Mouse (Mus musculus) midbrain, postnatal 0 days (tissue): ENCODE data around the gene Cidec. TPM values are rescaled to one million over a fixed set of nuclear protein-coding genes. Genes with fewer than 3 reads are reported as not detected.

Source experiments
- ATAC-seq: fragments of 200-750 bp; cut with Nextera tagmentation; 2 replicates; pipeline ENCODE4 v1.8.0; 2017; ENCODE audit warnings: moderate number of reproducible peaks, mild to moderate bottlenecking, moderate TSS enrichment, moderate library complexity; ENCODE audit not compliant: low FRiP score
- DNase-seq: peaks from one replicate; pipeline ENCODE4 v3.0.0-alpha.2; 2015; ENCODE audit warnings: low spot score
- H3K27ac ChIP-seq: fragments of 300-500 bp; sonication (generic); 2 replicates; pipeline ENCODE4 v1.5.1; 2014; ENCODE audit warnings: low read depth, mild to moderate bottlenecking, low read length, mixed read lengths
- H3K27me3 ChIP-seq: fragments of 300-500 bp; sonication (generic); 2 replicates; pipeline ENCODE4 v1.6.1; 2014; ENCODE audit warnings: low read length, control low read depth, mixed read lengths; ENCODE audit not compliant: insufficient read depth
- H3K36me3 ChIP-seq: fragments of 300-500 bp; sonication (generic); 2 replicates; pipeline ENCODE4 v1.6.1; 2014; ENCODE audit warnings: low read length, control low read depth, mixed read lengths; ENCODE audit not compliant: insufficient read depth
- H3K4me1 ChIP-seq: fragments of 300-500 bp; sonication (generic); 2 replicates; pipeline ENCODE4 v1.6.1; 2014; ENCODE audit warnings: mild to moderate bottlenecking, control low read depth, antibody characterized with exemption, low read length, mixed read lengths; ENCODE audit not compliant: insufficient read depth
- H3K4me2 ChIP-seq: fragments of 300-500 bp; sonication (generic); 2 replicates; pipeline ENCODE4 v1.6.1; 2014; ENCODE audit warnings: low read depth, mild to moderate bottlenecking, low read length, mixed read lengths; ENCODE audit not compliant: poor library complexity, severe bottlenecking
- H3K4me3 ChIP-seq: fragments of 300-500 bp; sonication (generic); 2 replicates; pipeline ENCODE4 v1.5.1; 2014; ENCODE audit warnings: low read depth, mild to moderate bottlenecking, low read length, moderate library complexity
- H3K9ac ChIP-seq: fragments of 300-500 bp; sonication (generic); replicated peaks from 2 replicates; pipeline ENCODE4 v1.6.1; 2014; ENCODE audit warnings: mild to moderate bottlenecking, low read length, moderate library complexity, mixed read lengths; ENCODE audit not compliant: poor library complexity, severe bottlenecking
- H3K9me3 ChIP-seq: fragments of 300-500 bp; sonication (generic); 2 replicates; pipeline ENCODE4 v1.6.1; 2016; ENCODE audit warnings: low read length, control low read depth
- CTCF ChIP-seq: IDR thresholded peaks from 2 replicates; pipeline ENCODE4 v1.5.1; 2016; ENCODE audit warnings: antibody characterized with exemption, mild to moderate bottlenecking
- WGBS: fragments of 180-500 bp; shearing (Covaris S2); extraction: QIAGEN DNeasy Blood & Tissue Kit; methylation state at CpG from one replicate; pipeline ENCODE4 v1.1.7; 2014; 5-methylcytosine and 5-hydroxymethylcytosine counted together
- polyA plus RNA-seq: library from polyadenylated mRNA; unstranded; fragments of >200 nt; fragmentation: Nextera tagmentation; extraction: Ambion mirVana; gene quantifications from 2 replicates; pipeline ENCODE4 v1.2.1, GENCODE M21; 2015
- total RNA-seq: library from RNA; depleted of rRNA; stranded (reverse); fragments of >200 nt; gene quantifications from 2 replicates; pipeline ENCODE4 v1.2.3, GENCODE M21; 2014

Gene Cidec
- total and polyA plus RNA-seq, 2 experiments from 2014 or later, result 0.09 TPM; not detected in 1

GRCm38 (mm10) chr6:113418441-113419198 is 16.9 kb downstream of the Cidec start:
- Histone ChIP-seq H3K4me1 (peaks cover 11% of the 10 kb centered on the region), H3K4me2 (peak overlapping the region; percentile 97), H3K27me3 (no peaks in the 10 kb centered on the region), H3K9me3 (no peaks in the 10 kb centered on the region), H3K27ac (peak overlapping the region; percentile 49), H3K36me3 (peaks cover 13% of the 10 kb centered on the region), H3K9ac (peak overlapping the region; percentile 70), H3K4me3 (peak overlapping the region; percentile 49)
- 15% methylated on average over 16 of the region's 16 CpGs for WGBS
- no peak for DNase-seq
- ATAC-seq, result peak; percentile 68
- TF ChIP-seq CTCF, result no peak

GRCm38 (mm10) chr6:113416416-113416815 is 19.1 kb downstream of the Cidec start:
- Histone ChIP-seq H3K27ac (no peak overlapping the region), H3K4me2 (no peak overlapping the region), H3K9ac (no peak overlapping the region), H3K4me3 (no peak overlapping the region), H3K4me1 (peaks cover 11% of the 10 kb centered on the region), H3K9me3 (no peaks in the 10 kb centered on the region), H3K27me3 (no peaks in the 10 kb centered on the region), H3K36me3 (peaks cover 17% of the 10 kb centered on the region)
- no peak for TF ChIP-seq CTCF
- ATAC-seq (no peak), DNase-seq (no peak)
- WGBS, result 86% methylated on average over 5 of the region's 5 CpGs

- Histone ChIP-seq H3K27ac (no peak overlapping the region), H3K4me1 (no peaks in the 10 kb centered on the region), H3K4me3 (no peak overlapping the region), H3K4me2 (no peak overlapping the region), H3K9me3 (no peaks in the 10 kb centered on the region), H3K36me3 (peaks cover 19% of the 10 kb centered on the region), H3K9ac (no peak overlapping the region), H3K27me3 (no peaks in the 10 kb centered on the region)
- ATAC-seq, result no peak
- TF ChIP-seq CTCF, result no peak
- WGBS, result 87% methylated on average over 1 of the region's 1 CpGs
- DNase-seq, result no peak
Measured at GRCm38 (mm10) chr6:113410001-113410400, 25.6 kb downstream of the Cidec start.

- Histone ChIP-seq H3K9ac (no peak overlapping the region), H3K4me2 (no peak overlapping the region), H3K4me1 (no peaks in the 10 kb centered on the region), H3K27me3 (no peaks in the 10 kb centered on the region), H3K27ac (no peak overlapping the region), H3K4me3 (no peak overlapping the region), H3K36me3 (peaks cover 9% of the 10 kb centered on the region), H3K9me3 (no peaks in the 10 kb centered on the region)
- ATAC-seq, result no peak
- WGBS, result 77% methylated on average over 9 of the region's 9 CpGs
- peak; percentile 45 for TF ChIP-seq CTCF
- DNase-seq, result no peak
Measured at GRCm38 (mm10) chr6:113406683-113407082, 28.9 kb downstream of the Cidec start.

- H3K9ac ChIP-seq, result no peak overlapping the region
- no peak for DNase-seq
- WGBS, result 90% methylated on average over 6 of the region's 6 CpGs
Measured at GRCm38 (mm10) chr6:113405483-113405882, 30.1 kb downstream of the Cidec start.

GRCm38 (mm10) chr6:113404649-113405448 is 30.7 kb downstream of the Cidec start:
- Histone ChIP-seq H3K4me2 (no peak overlapping the region), H3K4me1 (no peaks in the 10 kb centered on the region), H3K9me3 (no peaks in the 10 kb centered on the region), H3K27me3 (no peaks in the 10 kb centered on the region), H3K36me3 (peaks cover 15% of the 10 kb centered on the region), H3K27ac (no peak overlapping the region), H3K4me3 (no peak overlapping the region), H3K9ac (no peak overlapping the region)
- ATAC-seq, result no peak; the same call in 1 of the 2 replicates
- TF ChIP-seq CTCF, result no peak
- WGBS, result 78% methylated on average over 12 of the region's 12 CpGs
- no peak for DNase-seq

More at GRCm38 (mm10) chr6:113405483-113405882, 30.1 kb downstream of the Cidec start:
- TF ChIP-seq CTCF, result no peak
- ATAC-seq, result no peak
- Histone ChIP-seq H3K27ac (no peak overlapping the region), H3K4me2 (no peak overlapping the region), H3K9me3 (no peaks in the 10 kb centered on the region), H3K4me1 (no peaks in the 10 kb centered on the region), H3K4me3 (no peak overlapping the region), H3K36me3 (peaks cover 15% of the 10 kb centered on the region), H3K27me3 (no peaks in the 10 kb centered on the region)
